Mouse (Mus musculus) neural tube, embryonic 13.5 days (tissue): ENCODE data around the gene Ahcy. TPM values are rescaled to one million over a fixed set of nuclear protein-coding genes. Genes with fewer than 3 reads are reported as not detected.

Experiments
- ATAC-seq: fragments of 200-750 bp; cut with Nextera tagmentation; 2 replicates; pipeline ENCODE4 v1.8.0; 2017; ENCODE audit warnings: low read depth, mild to moderate bottlenecking, moderate TSS enrichment, moderate library complexity
- H3K27ac ChIP-seq: fragments of 300-500 bp; sonication (generic); replicated peaks from 2 replicates; pipeline ENCODE4 v1.5.1; 2015; ENCODE audit warnings: moderate library complexity, mild to moderate bottlenecking, inconsistent platforms
- H3K27me3 ChIP-seq: fragments of 300-500 bp; sonication (generic); 2 replicates; pipeline ENCODE4 v1.6.1; 2015; ENCODE audit warnings: mild to moderate bottlenecking, inconsistent platforms
- H3K36me3 ChIP-seq: fragments of 300-500 bp; sonication (generic); 2 replicates; pipeline ENCODE4 v1.6.1; 2015; ENCODE audit warnings: mild to moderate bottlenecking, inconsistent platforms
- H3K4me1 ChIP-seq: fragments of 300-500 bp; sonication (generic); replicated peaks from 2 replicates; pipeline ENCODE4 v1.6.1; 2015; ENCODE audit warnings: inconsistent platforms
- H3K4me2 ChIP-seq: fragments of 300-500 bp; sonication (generic); 2 replicates; pipeline ENCODE4 v1.6.1; 2015; ENCODE audit warnings: inconsistent platforms, mild to moderate bottlenecking, moderate library complexity
- H3K4me3 ChIP-seq: fragments of 300-500 bp; sonication (generic); 2 replicates; pipeline ENCODE4 v1.5.1; 2015; ENCODE audit warnings: mild to moderate bottlenecking, inconsistent platforms
- H3K9ac ChIP-seq: fragments of 300-500 bp; sonication (generic); 2 replicates; pipeline ENCODE4 v1.6.1; 2015; ENCODE audit warnings: moderate library complexity, mild to moderate bottlenecking, inconsistent platforms
- H3K9me3 ChIP-seq: fragments of 300-500 bp; sonication (generic); 2 replicates; pipeline ENCODE4 v1.6.1; 2016; ENCODE audit warnings: inconsistent platforms
- WGBS: fragments of 180-500 bp; shearing (Covaris S2); methylation state at CpG from one replicate; pipeline ENCODE4 v1.1.7; 2015; 5-methylcytosine and 5-hydroxymethylcytosine counted together
- polyA plus RNA-seq: library from polyadenylated mRNA; unstranded; fragments of >200 nt; fragmentation: Nextera tagmentation; extraction: Ambion mirVana; gene quantifications from 2 replicates; pipeline ENCODE4 v1.2.1, GENCODE M21; 2015

The Ahcy gene
- polyA plus RNA-seq, 1 experiment from 2014 or later, result 35.5 TPM

- no peaks in the 10 kb centered on the region for H3K9me3 ChIP-seq
- no peak overlapping the region for H3K4me3 ChIP-seq
- no peaks in the 10 kb centered on the region for H3K4me1 ChIP-seq
- H3K27me3 ChIP-seq, result no peaks in the 10 kb centered on the region
- no peaks in the 10 kb centered on the region for H3K36me3 ChIP-seq
- 64% methylated on average over 13 of the region's 13 CpGs for WGBS
- ATAC-seq, result no peak
- no peak overlapping the region for H3K27ac ChIP-seq
- no peak overlapping the region for H3K9ac ChIP-seq
- H3K4me2 ChIP-seq, result no peak overlapping the region
Measured at GRCm38 (mm10) chr2:155090909-155091742, 16.8 kb upstream of the Ahcy start.

- H3K9ac ChIP-seq, result no peak overlapping the region
- no peak overlapping the region for H3K27ac ChIP-seq
- no peaks in the 10 kb centered on the region for H3K9me3 ChIP-seq
- 86% methylated on average over 6 of the region's 6 CpGs for WGBS
- no peak for ATAC-seq
- H3K27me3 ChIP-seq, result no peaks in the 10 kb centered on the region
- no peak overlapping the region for H3K4me3 ChIP-seq
- no peaks in the 10 kb centered on the region for H3K4me1 ChIP-seq
- no peaks in the 10 kb centered on the region for H3K36me3 ChIP-seq
- H3K4me2 ChIP-seq, result no peak overlapping the region
Measured at GRCm38 (mm10) chr2:155088264-155088663, 14.0 kb upstream of the Ahcy start.

- H3K27ac ChIP-seq, result no peak overlapping the region
- no peak overlapping the region for H3K4me2 ChIP-seq
- no peak for ATAC-seq
- H3K27me3 ChIP-seq, result no peaks in the 10 kb centered on the region
- no peaks in the 10 kb centered on the region for H3K36me3 ChIP-seq
- H3K9ac ChIP-seq, result no peak overlapping the region
- WGBS, result 90% methylated on average over 5 of the region's 5 CpGs
- no peaks in the 10 kb centered on the region for H3K4me1 ChIP-seq
- H3K9me3 ChIP-seq, result no peaks in the 10 kb centered on the region
- H3K4me3 ChIP-seq, result no peak overlapping the region
Measured at GRCm38 (mm10) chr2:155086328-155086727, 12.0 kb upstream of the Ahcy start.

- no peak for ATAC-seq
- H3K4me2 ChIP-seq, result no peak overlapping the region
- H3K27me3 ChIP-seq, result no peaks in the 10 kb centered on the region
- H3K9me3 ChIP-seq, result no peaks in the 10 kb centered on the region
- no peak overlapping the region for H3K4me3 ChIP-seq
- H3K36me3 ChIP-seq, result no peaks in the 10 kb centered on the region
- H3K4me1 ChIP-seq, result no peaks in the 10 kb centered on the region
- no peak overlapping the region for H3K27ac ChIP-seq
- H3K9ac ChIP-seq, result no peak overlapping the region
- WGBS, result 83% methylated on average over 5 of the region's 5 CpGs
Measured at GRCm38 (mm10) chr2:155084546-155084945, 10.2 kb upstream of the Ahcy start.

- 19% methylated on average over 8 of the region's 8 CpGs for WGBS
- H3K4me1 ChIP-seq, result no peaks in the 10 kb centered on the region
- ATAC-seq, result peak; percentile 43; the same call in 1 of the 2 replicates
- no peaks in the 10 kb centered on the region for H3K36me3 ChIP-seq
- H3K9me3 ChIP-seq, result no peaks in the 10 kb centered on the region
- no peaks in the 10 kb centered on the region for H3K27me3 ChIP-seq
- H3K9ac ChIP-seq, result no peak overlapping the region
- no peak overlapping the region for H3K4me2 ChIP-seq
- H3K4me3 ChIP-seq, result no peak overlapping the region
- H3K27ac ChIP-seq, result no peak overlapping the region
Measured at GRCm38 (mm10) chr2:155082121-155082803, 8.0 kb upstream of the Ahcy start.

GRCm38 (mm10) chr2:155081056-155081455 lies 6.8 kb upstream of the Ahcy start:
- no peak for ATAC-seq

GRCm38 (mm10) chr2:155080179-155080530 lies 5.9 kb upstream of the Ahcy start:
- no peaks in the 10 kb centered on the region for H3K36me3 ChIP-seq
- WGBS, result 75% methylated on average over 4 of the region's 4 CpGs

More at GRCm38 (mm10) chr2:155081056-155081455, 6.8 kb upstream of the Ahcy start:
- no peaks in the 10 kb centered on the region for H3K27me3 ChIP-seq
- H3K9me3 ChIP-seq, result no peaks in the 10 kb centered on the region
- H3K4me3 ChIP-seq, result no peak overlapping the region
- H3K9ac ChIP-seq, result no peak overlapping the region
- no peaks in the 10 kb centered on the region for H3K36me3 ChIP-seq
- no peak overlapping the region for H3K4me2 ChIP-seq
- no peak overlapping the region for H3K27ac ChIP-seq
- no peaks in the 10 kb centered on the region for H3K4me1 ChIP-seq
- WGBS, result 90% methylated on average over 3 of the region's 3 CpGs

GRCm38 (mm10) chr2:155079500-155080178 lies 5.3 kb upstream of the Ahcy start:
- no peak for ATAC-seq
- H3K4me1 ChIP-seq, result peaks cover 12% of the 10 kb centered on the region
- WGBS, result 26% methylated on average over 7 of the region's 7 CpGs
- H3K4me3 ChIP-seq, result no peak overlapping the region
- no peaks in the 10 kb centered on the region for H3K9me3 ChIP-seq
- H3K36me3 ChIP-seq, result no peaks in the 10 kb centered on the region
- H3K4me2 ChIP-seq, result no peak overlapping the region
- H3K27ac ChIP-seq, result no peak overlapping the region
- no peak overlapping the region for H3K9ac ChIP-seq
- H3K27me3 ChIP-seq, result no peaks in the 10 kb centered on the region

More at GRCm38 (mm10) chr2:155080179-155080530, 5.9 kb upstream of the Ahcy start:
- no peak overlapping the region for H3K9ac ChIP-seq
- H3K4me3 ChIP-seq, result no peak overlapping the region
- no peaks in the 10 kb centered on the region for H3K9me3 ChIP-seq
- H3K27me3 ChIP-seq, result no peaks in the 10 kb centered on the region
- no peak overlapping the region for H3K4me2 ChIP-seq
- H3K27ac ChIP-seq, result no peak overlapping the region
- ATAC-seq, result no peak
- H3K4me1 ChIP-seq, result peaks cover 7% of the 10 kb centered on the region

GRCm38 (mm10) chr2:155075649-155076048 lies 1.4 kb upstream of the Ahcy start:
- Histone ChIP-seq H3K9me3 (no peaks in the 10 kb centered on the region), H3K27me3 (no peaks in the 10 kb centered on the region), H3K4me3 (no peak overlapping the region), H3K36me3 (no peaks in the 10 kb centered on the region), H3K9ac (no peak overlapping the region), H3K4me2 (peak overlapping the region; percentile 61; the same call in 1 of the 2 replicates), H3K4me1 (peaks cover 26% of the 10 kb centered on the region), H3K27ac (no peak overlapping the region)
- 84% methylated on average over 6 of the region's 6 CpGs for WGBS
- no peak for ATAC-seq

- Histone ChIP-seq H3K9me3 (no peaks in the 10 kb centered on the region), H3K4me3 (peak overlapping the region; percentile 64), H3K9ac (peak overlapping the region; percentile 82), H3K27me3 (no peaks in the 10 kb centered on the region), H3K4me2 (peak overlapping the region; percentile 61), H3K4me1 (peaks cover 26% of the 10 kb centered on the region), H3K27ac (peak overlapping the region; percentile 88), H3K36me3 (no peaks in the 10 kb centered on the region)
- 18% methylated on average over 12 of the region's 12 CpGs for WGBS
- peak; percentile 30 for ATAC-seq
Measured at GRCm38 (mm10) chr2:155074766-155075330, 551 bp upstream of the Ahcy start.

- ATAC-seq, result no peak
- Histone ChIP-seq H3K4me2 (peak overlapping the region; percentile 61), H3K27ac (peak overlapping the region; percentile 88), H3K4me3 (peak overlapping the region; percentile 64), H3K27me3 (no peaks in the 10 kb centered on the region), H3K36me3 (peaks cover 3% of the 10 kb centered on the region), H3K9me3 (no peaks in the 10 kb centered on the region), H3K4me1 (peaks cover 26% of the 10 kb centered on the region), H3K9ac (peak overlapping the region; percentile 82)
- WGBS, result 26% methylated on average over 3 of the region's 3 CpGs
Measured at GRCm38 (mm10) chr2:155073347-155073746, 950 bp downstream of the Ahcy start.
